Mouse (Mus musculus) ovary, postnatal 10 days (tissue): ENCODE results near the gene Sox9.

Experiments used
- DNase-seq: peaks from one replicate; pipeline ENCODE4 v3.0.0; 2022; ENCODE audit warnings: low spot score

The Sox9 gene

GRCm38 (mm10) chr11:112798831-112799382 lies 16.9 kb downstream of the Sox9 start:
- DNase-seq, result no peak

- DNase-seq, result no peak
Observed at GRCm38 (mm10) chr11:112801189-112801818, 19.3 kb downstream of the Sox9 start.

- no peak for DNase-seq
Observed at GRCm38 (mm10) chr11:112807838-112808506, 25.9 kb downstream of the Sox9 start.

- no peak for DNase-seq
Observed at GRCm38 (mm10) chr11:112810447-112811151, 28.6 kb downstream of the Sox9 start.

- DNase-seq, result no peak
Observed at GRCm38 (mm10) chr11:112811152-112811871, 29.3 kb downstream of the Sox9 start.

- DNase-seq, result no peak
Observed at GRCm38 (mm10) chr11:112817829-112818650, 36.0 kb downstream of the Sox9 start.

GRCm38 (mm10) chr11:112818651-112819270 lies 36.7 kb downstream of the Sox9 start:
- DNase-seq, result no peak

GRCm38 (mm10) chr11:112821536-112821935 lies 39.5 kb downstream of the Sox9 start:
- no peak for DNase-seq

GRCm38 (mm10) chr11:112824146-112824545 lies 42.1 kb downstream of the Sox9 start:
- DNase-seq, result no peak

- no peak for DNase-seq
Observed at GRCm38 (mm10) chr11:112826193-112827043, 44.4 kb downstream of the Sox9 start.

- no peak for DNase-seq
Observed at GRCm38 (mm10) chr11:112827044-112827347, 45.0 kb downstream of the Sox9 start.

- DNase-seq, result no peak
Observed at GRCm38 (mm10) chr11:112828553-112829287, 46.7 kb downstream of the Sox9 start.

- DNase-seq, result no peak
Observed at GRCm38 (mm10) chr11:112834245-112835005, 52.4 kb downstream of the Sox9 start.

- DNase-seq, result no peak
Observed at GRCm38 (mm10) chr11:112835468-112836092, 53.6 kb downstream of the Sox9 start.
